Mouse (Mus musculus) heart, adult 18-20 months (tissue): Measurements from ENCODE around the gene Sept10. TPM values are rescaled to one million over a fixed set of nuclear protein-coding genes. Genes with fewer than 3 reads are reported as not detected.

ENCODE experiments used
- DNase-seq, 2 experiments: peaks; one replicate each; pipeline ENCODE4 v3.0.0; 2021 to 2022; ENCODE audit warnings: mixed read lengths in 1 of 2
- total RNA-seq, 2 experiments: library from RNA; stranded (reverse); gene quantifications; 2 replicates each; pipeline ENCODE4 v1.2.3; 2021

Gene Sept10
- total RNA-seq, 2 experiments from 2014 or later, result 15.0 to 16.6 TPM

DNA sequence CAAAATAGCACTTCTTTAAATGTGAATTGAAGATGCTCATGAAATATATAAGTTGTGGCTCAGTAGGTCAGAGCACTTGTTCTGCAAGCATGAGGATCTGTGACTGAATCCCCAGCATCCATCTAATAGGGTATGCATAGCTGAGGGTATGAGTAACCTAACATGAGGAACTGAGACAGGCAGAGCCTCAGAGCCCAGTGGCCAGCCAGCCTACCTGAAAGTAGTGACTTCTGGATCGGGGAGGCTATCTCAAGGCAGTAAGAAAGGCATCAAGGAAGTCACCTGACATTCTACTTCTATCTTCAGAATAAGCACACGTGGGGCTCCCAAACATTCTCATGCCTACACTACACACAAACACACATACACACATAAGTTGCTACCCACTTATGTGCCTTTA, 3.5 kb upstream of the Sept10 start:
- DNase-seq, result no peak

DNA sequence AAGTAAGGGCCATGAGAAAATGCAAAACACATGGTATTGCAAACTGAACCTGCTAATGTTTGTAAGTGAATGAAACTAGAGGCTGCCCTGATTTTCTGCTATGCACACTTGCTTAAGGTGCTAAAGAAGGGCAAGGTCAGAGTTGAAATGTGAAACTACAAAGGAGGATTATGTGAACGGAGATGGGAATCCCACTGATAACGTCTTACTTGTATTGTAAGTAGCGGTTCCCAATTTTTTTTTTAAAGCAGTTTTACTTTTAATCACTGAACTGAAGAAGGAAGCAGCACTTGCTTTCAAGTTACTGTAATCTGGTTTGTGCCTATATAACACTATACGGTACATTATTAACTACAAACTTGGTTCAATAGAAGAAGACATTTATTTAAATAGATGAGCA, 2.2 kb upstream of the Sept10 start:
- no peak for DNase-seq

DNA sequence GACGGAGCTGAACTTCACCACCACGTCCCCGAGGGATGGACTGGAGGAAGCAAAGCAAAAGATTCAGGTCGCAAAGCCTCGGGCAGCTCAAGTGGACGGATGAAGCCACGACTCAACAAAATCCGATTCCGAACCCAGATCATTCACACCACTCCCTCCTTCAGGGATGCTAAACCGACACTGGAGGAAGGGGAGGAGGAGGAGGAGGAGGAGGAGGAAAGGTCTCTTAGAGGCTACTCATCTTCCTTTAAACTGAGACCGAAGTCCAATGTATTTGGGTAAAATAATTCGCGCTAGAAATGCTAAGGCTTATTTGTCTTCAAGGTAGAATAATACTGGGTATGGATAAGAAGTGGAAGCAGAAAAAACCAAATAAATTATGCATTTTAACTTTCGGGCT, 1.7 kb upstream of the Sept10 start:
- DNase-seq, result no peak

- DNase-seq, result peak; percentile 19 to 48
Observed at GRCm38 (mm10) chr10:59222271-59223101, 839 bp upstream of the Sept10 start.

GRCm38 (mm10) chr10:59220824-59221472, 699 bp downstream of the Sept10 start:
- no peak for DNase-seq

GRCm38 (mm10) chr10:59200011-59200410, 21.6 kb downstream of the Sept10 start:
- no peak for DNase-seq

DNA sequence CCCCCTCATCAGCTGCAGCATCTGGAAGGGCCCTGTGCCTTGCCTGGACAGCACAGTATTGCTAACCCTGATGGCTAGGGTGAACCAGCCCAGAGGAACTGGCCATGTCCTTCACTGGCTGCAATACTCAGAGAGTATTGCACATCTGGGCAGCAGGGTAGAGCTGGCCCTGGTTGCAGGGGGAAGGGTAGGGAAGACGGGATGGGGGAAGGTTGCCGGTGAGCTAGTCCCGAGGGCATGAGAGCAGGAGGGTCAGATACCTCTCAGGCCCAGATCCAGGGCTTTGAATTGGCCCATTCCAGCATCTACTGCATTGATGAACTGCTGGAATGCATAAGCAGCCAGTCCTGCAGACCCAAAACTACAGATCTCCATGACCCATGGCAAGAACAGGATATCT, 24.9 kb downstream of the Sept10 start:
- DNase-seq, result peak in 1 of 2 experiments; percentile 4

- DNase-seq, result no peak
Observed at GRCm38 (mm10) chr10:59194891-59195290, 26.8 kb downstream of the Sept10 start.

- no peak for DNase-seq
Observed at GRCm38 (mm10) chr10:59182306-59182705, 39.3 kb downstream of the Sept10 start.

GRCm38 (mm10) chr10:59179620-59180019, 42.0 kb downstream of the Sept10 start:
- no peak for DNase-seq

GRCm38 (mm10) chr10:59172539-59172938, 49.1 kb downstream of the Sept10 start:
- no peak for DNase-seq

- no peak for DNase-seq
Observed at GRCm38 (mm10) chr10:59171042-59171441, 50.6 kb downstream of the Sept10 start.

DNA sequence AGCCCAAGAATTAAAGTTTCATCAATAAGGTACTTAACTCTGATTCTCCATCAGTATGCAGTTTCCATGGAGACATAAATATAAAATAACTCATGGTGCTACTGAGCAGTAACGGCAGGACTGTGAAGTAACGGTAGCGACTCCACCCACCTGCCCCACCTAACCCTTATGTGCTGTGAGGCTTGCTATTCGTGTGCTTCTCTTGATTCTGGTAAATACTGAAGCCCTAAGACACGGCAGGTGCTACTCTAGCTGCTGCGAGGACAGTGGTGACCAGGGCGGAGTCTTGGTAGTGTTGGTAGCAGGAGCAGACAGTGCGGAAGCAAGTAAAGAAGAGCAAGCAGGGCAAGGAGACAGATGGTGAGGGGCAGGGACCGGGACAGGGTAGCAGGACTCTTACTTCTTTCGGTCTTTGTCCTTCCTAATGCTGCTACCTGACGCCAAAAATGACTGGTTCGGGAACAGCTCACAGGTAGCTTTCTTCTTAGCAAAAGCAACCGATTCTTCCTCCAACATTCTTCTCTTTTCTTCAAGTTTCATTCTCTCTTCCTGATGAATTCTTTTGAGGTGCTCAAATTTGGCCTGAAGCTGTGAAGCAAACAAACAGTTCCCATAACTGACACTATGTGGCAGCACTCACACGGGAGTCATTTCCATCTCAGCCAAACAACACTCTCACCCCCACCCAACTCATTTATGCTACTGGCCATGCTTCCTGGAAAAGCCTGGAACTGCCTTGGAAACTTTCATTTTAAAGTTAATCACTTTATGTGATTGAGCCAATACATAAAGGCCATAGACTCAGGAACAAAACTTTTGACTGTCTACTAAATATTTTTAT, 55.3 kb downstream of the Sept10 start:
- DNase-seq, result peak; percentile 37 to 67

DNA sequence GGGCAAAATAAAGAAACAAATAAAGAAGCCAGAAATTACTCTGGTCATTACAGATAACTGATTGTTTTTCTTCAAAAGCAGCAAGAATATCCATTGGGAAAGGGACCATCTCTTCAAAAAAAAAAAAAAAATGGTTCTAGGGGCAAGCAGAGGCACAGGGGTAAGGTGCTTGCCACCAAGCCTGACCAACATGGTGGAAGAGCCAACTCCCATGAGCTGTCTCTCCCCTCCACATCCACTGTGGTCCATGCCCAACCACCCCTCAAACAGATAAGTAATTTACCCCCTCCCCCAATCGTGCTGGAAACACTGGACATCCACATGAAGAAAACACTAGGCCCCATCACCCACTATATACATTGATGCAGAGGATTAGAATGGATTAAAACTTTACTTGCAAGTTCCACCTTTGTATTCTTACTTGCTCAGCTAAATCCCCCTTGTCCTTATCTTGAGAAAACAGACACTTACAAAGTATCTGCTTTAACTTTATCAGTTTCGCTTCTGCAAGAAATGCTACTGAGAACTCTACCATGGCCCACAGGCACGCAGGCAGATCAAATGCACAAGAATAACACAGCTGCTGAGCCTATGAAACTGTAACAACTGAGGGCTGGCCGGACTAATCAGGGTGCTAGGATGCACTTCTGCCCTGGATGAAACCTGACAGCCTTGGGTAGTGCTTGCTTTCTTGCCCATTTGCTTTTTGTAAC, 59.3 kb downstream of the Sept10 start:
- DNase-seq, result no peak

GRCm38 (mm10) chr10:59158627-59159026, 63.0 kb downstream of the Sept10 start:
- DNase-seq, result no peak

DNA sequence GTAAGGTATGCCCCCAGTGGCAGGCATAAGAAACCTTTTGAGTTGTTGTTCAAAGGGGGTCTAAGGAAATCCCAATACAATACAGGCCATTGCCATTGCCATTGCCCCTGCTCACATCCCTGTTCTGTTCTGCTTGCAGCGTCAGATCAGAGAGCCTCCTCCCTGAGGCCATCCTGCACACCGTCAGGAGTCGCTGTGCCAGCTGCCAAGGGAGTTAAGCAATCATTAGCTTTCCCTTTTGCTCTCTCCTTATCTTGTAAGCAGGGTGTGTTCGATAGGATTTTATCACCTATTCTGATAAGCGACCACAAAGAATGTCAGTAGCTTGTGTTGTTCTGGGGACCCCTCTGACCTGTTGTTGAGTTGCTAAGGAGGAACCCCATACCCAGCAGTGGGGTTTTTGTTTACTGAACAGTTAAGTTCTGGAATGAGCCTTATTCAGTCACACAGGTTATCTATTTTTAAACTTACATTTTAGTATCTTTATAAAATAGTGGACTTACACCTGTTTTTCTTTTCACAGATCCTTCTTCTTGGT, 69.0 kb downstream of the Sept10 start:
- no peak for DNase-seq

- DNase-seq, result no peak
Observed at GRCm38 (mm10) chr10:59150938-59151657, 70.5 kb downstream of the Sept10 start.

GRCm38 (mm10) chr10:59149956-59150383, 71.7 kb downstream of the Sept10 start:
- DNase-seq, result peak; percentile 44 to 68

DNA sequence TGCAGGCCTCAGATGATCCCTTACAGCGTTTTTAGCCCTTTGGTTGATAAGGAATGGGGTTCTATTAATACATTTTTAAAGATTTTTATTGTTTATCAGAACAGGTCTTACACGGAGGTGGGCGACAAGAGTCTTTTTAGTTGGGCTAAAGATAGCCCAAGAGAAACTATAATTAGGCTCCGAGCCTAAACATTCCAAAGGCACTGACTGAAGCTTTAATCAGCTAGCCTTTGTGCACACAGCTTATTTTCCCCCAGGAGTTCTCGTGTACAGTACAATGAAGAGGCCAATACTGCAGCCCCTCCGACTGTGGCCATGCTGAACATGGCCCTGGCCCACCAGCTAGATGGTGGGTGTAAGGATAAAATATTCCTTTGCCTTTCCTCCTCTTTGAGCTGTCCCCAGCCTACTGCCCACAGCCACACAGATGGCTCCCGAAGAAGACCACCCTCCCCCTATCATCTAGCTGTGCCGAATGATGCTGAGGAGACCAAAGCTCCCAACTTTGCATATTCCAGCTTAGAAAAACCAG, 88.1 kb downstream of the Sept10 start:
- DNase-seq, result no peak

DNA sequence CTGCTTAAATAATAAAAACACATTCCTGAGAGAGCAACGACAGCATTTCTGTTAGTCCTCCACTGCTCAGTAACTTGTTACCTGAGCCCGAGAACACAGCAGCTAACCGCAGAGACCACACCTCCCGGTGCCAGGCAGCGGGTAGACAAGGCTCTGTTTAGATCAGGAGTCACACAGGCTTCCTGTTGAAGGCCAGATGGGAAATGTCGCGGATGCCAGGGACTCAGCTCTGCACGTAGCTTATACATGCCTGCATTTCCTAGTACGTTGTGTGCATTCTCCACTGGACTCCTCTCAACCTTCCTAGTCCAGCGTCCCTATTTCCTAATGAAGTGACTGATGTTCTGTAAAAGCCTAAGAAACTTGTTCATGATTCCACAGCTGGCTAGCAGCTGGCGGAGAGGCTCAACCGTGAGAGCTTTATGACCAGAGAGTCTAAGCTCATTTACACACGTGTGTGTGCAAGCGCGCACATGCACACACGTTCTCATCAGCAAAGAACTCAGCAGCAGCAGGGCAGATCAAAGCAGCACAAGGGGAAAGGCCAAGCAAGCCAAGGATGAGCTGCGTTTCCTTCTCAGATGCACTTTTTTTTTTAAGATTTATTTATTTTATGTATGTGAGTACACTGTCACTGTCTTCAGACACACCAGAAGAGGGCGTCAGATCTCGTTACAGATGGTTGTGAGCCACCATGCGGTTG, 89.6 kb downstream of the Sept10 start:
- no peak for DNase-seq
